Mouse (Mus musculus) heart, postnatal 0 days (tissue): ENCODE measurements around the gene Accs. TPM values are rescaled to one million over a fixed set of nuclear protein-coding genes. Genes with fewer than 3 reads are reported as not detected.

Source experiments
- ATAC-seq: fragments of 200-750 bp; cut with Nextera tagmentation; 2 replicates; pipeline ENCODE4 v1.8.0; 2017; ENCODE audit warnings: low read depth, moderate number of reproducible peaks, moderate library complexity; ENCODE audit not compliant: insufficient read depth
- DNase-seq: peaks from one replicate; pipeline ENCODE4 v3.0.0-alpha.2; 2016; ENCODE audit warnings: low spot score
- H3K27ac ChIP-seq: fragments of 300-500 bp; sonication (generic); 2 replicates; pipeline ENCODE4 v1.5.1; 2014; ENCODE audit warnings: low read depth, mild to moderate bottlenecking
- H3K27me3 ChIP-seq: fragments of 300-500 bp; sonication (generic); 2 replicates; pipeline ENCODE4 v1.6.1; 2014; ENCODE audit warnings: low read length, mixed read lengths; ENCODE audit not compliant: control insufficient read depth, insufficient read depth
- H3K36me3 ChIP-seq: fragments of 300-500 bp; sonication (generic); replicated peaks from 2 replicates; pipeline ENCODE4 v1.6.1; 2014; ENCODE audit warnings: low read length, mixed read lengths; ENCODE audit not compliant: control insufficient read depth, insufficient read depth
- H3K4me1 ChIP-seq: fragments of 300-500 bp; sonication (generic); 2 replicates; pipeline ENCODE4 v1.6.1; 2014; ENCODE audit warnings: antibody characterized with exemption; ENCODE audit not compliant: control insufficient read depth, insufficient read depth
- H3K4me2 ChIP-seq: fragments of 300-500 bp; sonication (generic); 2 replicates; pipeline ENCODE4 v1.6.1; 2014; ENCODE audit warnings: low read depth, mild to moderate bottlenecking, low read length, moderate library complexity
- H3K4me3 ChIP-seq: fragments of 300-500 bp; sonication (generic); 2 replicates; pipeline ENCODE4 v1.5.1; 2014; ENCODE audit warnings: low read depth, low read length
- H3K9ac ChIP-seq: fragments of 300-500 bp; sonication (generic); replicated peaks from 2 replicates; pipeline ENCODE4 v1.6.1; 2014; ENCODE audit warnings: low read depth, low read length, mixed read lengths
- H3K9me3 ChIP-seq: fragments of 300-500 bp; sonication (generic); replicated peaks from 2 replicates; pipeline ENCODE4 v1.6.1; 2016; ENCODE audit warnings: low read length; ENCODE audit not compliant: control insufficient read depth
- CTCF ChIP-seq: IDR thresholded peaks from 2 replicates; pipeline ENCODE4 v1.5.1; 2016; ENCODE audit warnings: antibody characterized with exemption, control low read depth, low read depth
- EP300 ChIP-seq: IDR thresholded peaks from 2 replicates; pipeline ENCODE4 v1.6.1; 2016; ENCODE audit warnings: antibody characterized with exemption, low read depth
- WGBS: fragments of 180-500 bp; shearing (Covaris S2); extraction: QIAGEN DNeasy Blood & Tissue Kit; methylation state at CpG from one replicate; pipeline ENCODE4 v1.1.7; 2014; 5-methylcytosine and 5-hydroxymethylcytosine counted together
- polyA plus RNA-seq: library from polyadenylated mRNA; unstranded; fragments of >200 nt; fragmentation: Nextera tagmentation; extraction: Ambion mirVana; gene quantifications from 2 replicates; pipeline ENCODE4 v1.2.1, GENCODE M21; 2015
- total RNA-seq: library from RNA; depleted of rRNA; stranded (reverse); fragments of >200 nt; gene quantifications from 2 replicates; pipeline ENCODE4 v1.2.3, GENCODE M21; 2014; ENCODE audit warnings: low replicate concordance; rRNA removed

Accs gene
- total RNA-seq (8.4 and 42.5 TPM in 2 replicates), polyA plus RNA-seq (6.1 and 6.2 TPM in 2 replicates)

DNA sequence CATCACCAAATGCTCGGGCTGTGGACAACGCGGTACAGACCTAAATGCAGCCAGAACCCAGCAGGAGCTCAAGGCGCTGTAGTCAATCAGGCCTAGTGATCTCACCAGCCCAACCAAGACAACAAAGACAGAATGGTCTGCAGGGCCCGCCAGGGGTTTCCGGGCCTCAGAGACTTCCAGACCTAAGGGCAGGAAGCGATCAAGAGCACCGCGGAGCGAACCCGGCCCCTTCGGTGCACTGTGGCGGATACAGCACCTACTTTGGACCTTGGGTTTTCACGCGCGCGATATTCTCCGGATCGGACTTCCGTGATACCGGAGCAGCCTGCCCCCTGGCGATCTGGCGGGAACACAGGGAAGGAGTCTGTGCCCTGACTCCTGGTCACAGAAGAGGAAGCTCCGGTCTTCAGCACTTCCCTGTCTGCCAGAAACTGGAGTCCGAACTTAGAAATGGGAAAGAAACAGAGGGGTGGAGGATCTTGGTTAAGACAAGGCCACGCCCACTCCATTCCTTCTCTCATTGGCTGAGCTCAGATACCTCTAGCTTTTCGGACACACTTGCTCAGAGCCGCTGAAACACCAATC is at the start of gene Accs:
Gene Accs (minus strand): TSS at position 439 of the 585 bp plus-strand sequence.
- Histone ChIP-seq H3K9me3 (no peaks in the 10 kb centered on the region), H3K4me1 (peaks cover 7% of the 10 kb centered on the region; the same call in 1 of the 2 replicates), H3K9ac (peak within 1 kb of the TSS; percentile 60), H3K27ac (peak within 1 kb of the TSS; percentile 77), H3K4me2 (peak within 1 kb of the TSS; percentile 73), H3K36me3 (peaks cover 19% of the 10 kb centered on the region), H3K4me3 (peak within 1 kb of the TSS; percentile 62), H3K27me3 (no peaks in the 10 kb centered on the region)
- peak; percentile 78 for ATAC-seq
- under 1% methylated on average over 28 of the region's 28 CpGs for WGBS
- DNase-seq: peak; percentile 87
- TF ChIP-seq CTCF: peak; percentile 36
- no peak for TF ChIP-seq EP300

DNA sequence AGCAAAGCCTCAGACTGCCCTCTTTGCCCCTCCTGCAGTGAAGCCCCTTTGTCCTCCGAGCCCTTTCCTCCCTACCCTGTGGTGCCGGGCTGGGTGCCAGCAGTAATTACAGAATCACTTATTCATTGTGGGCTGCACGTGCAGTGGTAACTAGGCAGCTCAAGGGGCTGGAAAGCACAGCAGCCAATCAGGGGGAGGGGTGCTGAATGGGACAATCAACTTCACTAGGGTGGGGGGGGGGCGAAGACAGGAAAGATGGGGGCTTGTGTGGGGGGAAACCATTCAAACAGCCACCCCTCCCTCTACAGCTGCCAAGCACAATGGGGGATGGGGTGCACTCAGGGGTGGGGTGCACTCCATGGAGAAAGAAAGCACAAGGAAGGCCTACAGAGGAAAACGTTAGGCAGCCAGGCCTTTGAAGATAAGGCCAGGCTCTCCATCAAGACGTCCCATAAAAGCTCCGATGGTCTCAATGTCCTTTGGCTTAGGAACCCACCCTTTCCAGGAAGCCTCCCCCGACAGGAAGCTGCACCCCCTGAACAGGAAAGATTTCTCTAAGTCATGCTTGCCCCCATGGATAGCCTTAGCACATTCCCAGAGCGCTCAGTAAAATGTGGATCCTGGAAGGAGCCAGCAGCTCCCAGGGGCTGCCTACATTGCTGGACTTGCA is 42.0 kb upstream of the Accs start:
- no peak for TF ChIP-seq CTCF
- TF ChIP-seq EP300: peak; percentile 72
- H3K27ac ChIP-seq: peak overlapping the region; percentile 65
- H3K9me3 ChIP-seq: no peaks in the 10 kb centered on the region
- no peak overlapping the region for H3K9ac ChIP-seq
- no peaks in the 10 kb centered on the region for H3K27me3 ChIP-seq
- H3K4me1 ChIP-seq: peaks cover 11% of the 10 kb centered on the region
- peak; percentile 80 for ATAC-seq
- 20% methylated on average over 9 of the region's 9 CpGs for WGBS
- no peak overlapping the region for H3K4me3 ChIP-seq
- H3K4me2 ChIP-seq: no peak overlapping the region
- peak; percentile 44 for DNase-seq
- H3K36me3 ChIP-seq: no peaks in the 10 kb centered on the region

DNA sequence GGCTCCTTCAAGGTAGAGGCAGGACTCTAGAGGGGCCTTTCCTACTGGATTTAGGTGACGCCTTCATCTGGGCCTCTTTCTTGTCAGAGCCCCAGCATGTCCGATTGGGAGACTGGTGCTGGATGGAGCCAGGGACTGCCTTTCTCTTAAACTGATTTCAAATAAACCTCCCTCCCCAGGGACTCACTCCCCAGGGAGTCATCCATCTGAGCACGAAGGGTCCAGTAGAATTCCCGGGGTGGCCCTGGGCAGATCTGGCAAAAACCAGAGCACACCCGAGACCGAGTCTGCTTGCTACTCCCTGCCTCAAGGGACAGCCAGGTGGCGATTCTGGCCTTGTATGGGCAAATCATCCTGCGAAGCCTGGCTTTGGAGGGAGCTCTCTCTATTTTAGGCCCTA is 40.4 kb upstream of the Accs start:
- Histone ChIP-seq H3K9me3 (no peaks in the 10 kb centered on the region), H3K4me2 (no peak overlapping the region), H3K4me1 (peaks cover 11% of the 10 kb centered on the region), H3K36me3 (no peaks in the 10 kb centered on the region), H3K4me3 (no peak overlapping the region), H3K27me3 (no peaks in the 10 kb centered on the region), H3K27ac (no peak overlapping the region), H3K9ac (no peak overlapping the region)
- ATAC-seq: no peak
- no peak for DNase-seq
- 64% methylated on average over 8 of the region's 8 CpGs for WGBS
- TF ChIP-seq EP300 (no peak), CTCF (no peak)

DNA sequence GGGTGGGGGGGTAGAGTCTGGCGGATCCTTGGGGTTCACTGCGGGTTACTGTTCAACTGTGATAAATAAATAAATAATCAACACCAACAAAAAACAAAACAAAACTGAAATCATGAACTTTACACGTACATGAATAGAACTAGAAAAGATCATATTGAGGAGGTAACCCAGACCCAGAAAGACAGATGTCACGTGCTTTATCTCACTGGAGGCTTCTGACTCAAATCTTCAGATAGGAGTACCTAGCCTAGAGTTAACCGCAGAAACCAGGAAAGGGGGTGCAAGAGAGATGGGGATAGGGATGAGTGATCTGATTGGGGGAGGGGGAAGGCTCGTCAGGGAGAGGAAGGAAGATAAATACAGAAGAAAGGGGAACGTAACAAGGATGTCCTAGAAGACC is 39.3 kb upstream of the Accs start:
- Histone ChIP-seq H3K4me3 (no peak overlapping the region), H3K27me3 (no peaks in the 10 kb centered on the region), H3K36me3 (no peaks in the 10 kb centered on the region), H3K4me2 (no peak overlapping the region), H3K27ac (no peak overlapping the region), H3K4me1 (peaks cover 11% of the 10 kb centered on the region), H3K9ac (no peak overlapping the region), H3K9me3 (no peaks in the 10 kb centered on the region)
- ATAC-seq: no peak
- WGBS: 72% methylated on average over 7 of the region's 7 CpGs
- no peak for DNase-seq
- TF ChIP-seq EP300 (no peak), CTCF (no peak)

DNA sequence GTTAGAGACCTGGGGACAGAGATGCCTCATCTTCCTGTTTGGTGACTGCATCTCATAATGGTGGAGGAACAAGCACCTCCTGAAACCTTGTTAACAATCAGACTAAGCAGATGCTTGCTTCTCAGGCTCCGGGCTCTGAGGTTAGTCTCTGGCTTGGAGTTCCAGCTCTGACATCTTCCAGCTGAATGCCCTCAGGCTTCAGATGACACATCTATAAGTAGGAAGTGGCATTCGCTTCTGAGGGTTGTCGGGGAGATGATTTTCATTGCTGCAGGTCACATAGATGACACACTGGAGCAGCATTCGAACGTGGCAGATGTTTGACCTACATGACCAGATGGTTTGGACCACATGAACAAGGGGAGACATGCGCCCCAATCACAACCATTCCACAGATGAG is 38.6 kb upstream of the Accs start:
- no peak for TF ChIP-seq EP300
- no peak for TF ChIP-seq CTCF
- DNase-seq (no peak), ATAC-seq (no peak)
- Histone ChIP-seq H3K4me1 (peaks cover 11% of the 10 kb centered on the region), H3K4me3 (no peak overlapping the region), H3K9ac (no peak overlapping the region), H3K9me3 (no peaks in the 10 kb centered on the region), H3K27ac (no peak overlapping the region), H3K36me3 (no peaks in the 10 kb centered on the region), H3K4me2 (no peak overlapping the region), H3K27me3 (no peaks in the 10 kb centered on the region)
- WGBS: 86% methylated on average over 6 of the region's 6 CpGs
